Mouse (Mus musculus): ENCODE data around the gene Fam174b. TPM values are rescaled to one million over a fixed set of nuclear protein-coding genes. Genes with fewer than 3 reads are reported as not detected.

The Fam174b gene
- polyA plus RNA-seq, 1 experiment from 2014 or later: 39.6 TPM

Small RNA genes lying within 50 kb of the gene (microRNA-seq; reads per million reads assigned to microRNA genes)
- gene Mir7234: not detected

Other genes starting within 250 kb of the Fam174b start
- gene Chd2, start 198.5 kb upstream of the Fam174b start, polyA plus RNA-seq (2015; fragmentation: Nextera tagmentation; extraction: Ambion mirVana): 56.8 and 60.2 TPM in 2 replicates

All from forebrain, embryonic 16.5 days (tissue).